Mouse (Mus musculus) forebrain, postnatal 0 days (tissue): ENCODE data around the gene Tm9sf1. TPM values are rescaled to one million over a fixed set of nuclear protein-coding genes. Genes with fewer than 3 reads are reported as not detected.

Source experiments
- ATAC-seq: fragments of 200-750 bp; cut with Nextera tagmentation; 2 replicates; pipeline ENCODE4 v1.8.0; 2017; ENCODE audit warnings: mild to moderate bottlenecking, moderate library complexity
- DNase-seq: peaks from one replicate; pipeline ENCODE4 v3.0.0-alpha.2; 2015
- H3K27ac ChIP-seq: fragments of 300-500 bp; sonication (generic); 2 replicates; pipeline ENCODE4 v1.5.1; 2014; ENCODE audit warnings: low read depth, mild to moderate bottlenecking, antibody characterized with exemption, low read length, moderate library complexity, mixed read lengths
- H3K27me3 ChIP-seq: fragments of 300-500 bp; sonication (generic); 2 replicates; pipeline ENCODE4 v1.6.1; 2014; ENCODE audit warnings: mild to moderate bottlenecking, low read length, mixed read lengths; ENCODE audit not compliant: insufficient read depth
- H3K36me3 ChIP-seq: fragments of 300-500 bp; sonication (generic); 2 replicates; pipeline ENCODE4 v1.6.1; 2014; ENCODE audit warnings: mild to moderate bottlenecking, moderate library complexity; ENCODE audit not compliant: insufficient read depth
- H3K4me1 ChIP-seq: fragments of 300-500 bp; sonication (generic); 2 replicates; pipeline ENCODE4 v1.6.1; 2014; ENCODE audit warnings: antibody characterized with exemption; ENCODE audit not compliant: insufficient read depth
- H3K4me2 ChIP-seq: fragments of 300-500 bp; sonication (generic); 2 replicates; pipeline ENCODE4 v1.6.1; 2014; ENCODE audit warnings: low read depth, mild to moderate bottlenecking, moderate library complexity
- H3K4me3 ChIP-seq: fragments of 300-500 bp; sonication (generic); 2 replicates; pipeline ENCODE4 v1.5.1; 2014; ENCODE audit warnings: low read depth, low read length, mixed read lengths
- H3K9ac ChIP-seq: fragments of 300-500 bp; sonication (generic); 2 replicates; pipeline ENCODE4 v1.6.1; 2014; ENCODE audit warnings: mild to moderate bottlenecking
- H3K9me3 ChIP-seq: fragments of 300-500 bp; sonication (generic); 2 replicates; pipeline ENCODE4 v1.6.1; 2016; ENCODE audit warnings: low read length
- CTCF ChIP-seq: sonication (generic); IDR thresholded peaks from 2 replicates; pipeline ENCODE4 v1.5.1; 2016; ENCODE audit warnings: antibody characterized with exemption, control low read depth, low read depth
- WGBS: fragments of 180-500 bp; shearing (Covaris S2); extraction: QIAGEN DNeasy Blood & Tissue Kit; methylation state at CpG from one replicate; pipeline ENCODE4 v1.1.7; 2014; 5-methylcytosine and 5-hydroxymethylcytosine counted together
- polyA plus RNA-seq: library from polyadenylated mRNA; unstranded; fragments of >200 nt; fragmentation: Nextera tagmentation; extraction: Ambion mirVana; gene quantifications from 2 replicates; pipeline ENCODE4 v1.2.1, GENCODE M21; 2015
- total RNA-seq: library from RNA; depleted of rRNA; stranded (reverse); fragments of >200 nt; gene quantifications from 2 replicates; pipeline ENCODE4 v1.2.3, GENCODE M21; 2014

Gene Tm9sf1
- total and polyA plus RNA-seq, 2 experiments from 2014 or later, result 33.4 to 48.4 TPM

DNA sequence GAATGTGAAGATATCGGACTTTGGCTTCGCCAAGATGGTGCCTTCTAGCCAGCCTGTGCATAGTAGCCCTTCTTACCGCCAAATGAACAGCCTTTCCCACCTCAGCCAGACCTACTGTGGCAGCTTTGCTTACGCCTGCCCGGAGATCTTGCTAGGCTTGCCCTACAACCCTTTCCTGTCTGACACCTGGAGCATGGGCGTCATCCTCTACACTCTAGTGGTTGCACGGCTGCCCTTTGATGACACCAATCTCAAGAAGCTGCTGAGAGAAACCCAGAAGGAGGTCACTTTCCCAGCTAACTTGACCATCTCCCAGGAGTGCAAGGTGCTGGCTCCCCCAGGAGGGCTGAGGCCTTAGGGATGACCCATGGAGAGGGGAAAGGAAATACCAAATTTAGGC, 7.9 kb upstream of the Tm9sf1 start:
- DNase-seq, result no peak
- TF ChIP-seq CTCF, result no peak
- H3K9me3 ChIP-seq, result no peaks in the 10 kb centered on the region
- no peak overlapping the region for H3K9ac ChIP-seq
- 91% methylated on average over 7 of the region's 7 CpGs for WGBS
- no peak overlapping the region for H3K4me3 ChIP-seq
- H3K4me1 ChIP-seq, result no peaks in the 10 kb centered on the region
- H3K27ac ChIP-seq, result no peak overlapping the region
- H3K36me3 ChIP-seq, result no peaks in the 10 kb centered on the region; the same call in 1 of the 2 replicates
- H3K4me2 ChIP-seq, result no peak overlapping the region
- ATAC-seq, result no peak
- no peaks in the 10 kb centered on the region for H3K27me3 ChIP-seq

DNA sequence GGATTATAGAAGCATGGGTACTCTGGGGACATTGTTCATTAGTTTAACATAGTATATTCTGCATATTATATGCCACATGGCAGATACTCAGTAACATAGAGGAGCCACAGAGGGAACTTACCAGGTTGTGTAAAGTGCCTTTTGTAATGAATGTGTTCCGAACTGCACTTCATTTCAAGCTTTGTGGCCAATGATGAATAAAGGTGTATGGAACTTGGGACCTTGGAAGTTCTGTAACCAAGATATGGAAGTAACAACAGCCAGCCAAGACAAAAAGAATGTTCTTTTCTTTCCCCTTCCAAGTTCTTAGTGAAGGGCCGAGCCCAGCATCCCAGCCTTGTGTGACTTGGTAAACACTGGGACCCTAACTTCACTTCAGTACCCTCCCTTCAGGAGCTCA, 6.3 kb upstream of the Tm9sf1 start, which contains the start of gene Tssk4:
Tssk4 (plus strand) TSS at position 301 of the 400 bp plus-strand sequence.
- H3K9ac ChIP-seq, result no peak within 1 kb of the TSS
- no peaks in the 10 kb centered on the region for H3K9me3 ChIP-seq
- TF ChIP-seq CTCF, result no peak
- ATAC-seq (no peak), DNase-seq (no peak)
- no peaks in the 10 kb centered on the region for H3K27me3 ChIP-seq
- 93% methylated on average over 2 of the region's 2 CpGs for WGBS
- no peaks in the 10 kb centered on the region; the same call in 1 of the 2 replicates for H3K36me3 ChIP-seq
- 0 out of 2 replicates have a peak, but pooled peaks cover under 1% of the 10 kb centered on the region for H3K4me1 ChIP-seq
- no peak within 1 kb of the TSS for H3K27ac ChIP-seq
- no peak within 1 kb of the TSS for H3K4me2 ChIP-seq
- H3K4me3 ChIP-seq, result no peak within 1 kb of the TSS

DNA sequence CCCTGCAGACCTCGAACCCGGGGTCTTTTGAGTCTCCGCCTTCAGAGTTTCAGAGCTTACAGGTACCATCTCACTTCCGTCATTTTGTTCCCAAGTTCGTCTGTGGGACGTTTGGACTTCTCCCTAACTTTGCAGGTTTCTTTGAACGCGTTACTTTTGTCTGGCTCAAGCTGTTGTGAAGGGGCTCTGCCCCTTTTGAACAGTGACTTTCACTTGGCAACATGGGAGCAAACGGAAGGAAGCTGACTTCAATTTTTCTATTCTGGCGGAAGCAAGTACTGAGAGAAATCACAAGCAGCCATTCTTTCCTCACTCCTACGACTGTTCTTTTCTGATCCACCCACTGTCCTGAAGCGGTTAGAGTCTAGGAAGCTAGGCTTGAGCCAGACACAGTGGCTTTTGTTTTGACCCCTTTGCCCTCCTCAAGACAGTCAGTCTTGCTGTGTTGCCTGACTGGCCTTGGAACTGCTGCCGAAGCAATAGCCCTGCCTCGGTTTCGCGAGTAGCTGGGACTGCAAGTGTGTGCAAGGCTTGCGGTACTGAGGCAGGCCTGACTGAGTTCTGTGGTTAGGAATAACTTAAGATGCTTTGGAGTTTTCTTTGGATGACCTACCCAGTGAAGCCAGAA, 769 bp upstream of the Tm9sf1 start:
- H3K27ac ChIP-seq, result no peak overlapping the region
- ATAC-seq, result no peak

DNA sequence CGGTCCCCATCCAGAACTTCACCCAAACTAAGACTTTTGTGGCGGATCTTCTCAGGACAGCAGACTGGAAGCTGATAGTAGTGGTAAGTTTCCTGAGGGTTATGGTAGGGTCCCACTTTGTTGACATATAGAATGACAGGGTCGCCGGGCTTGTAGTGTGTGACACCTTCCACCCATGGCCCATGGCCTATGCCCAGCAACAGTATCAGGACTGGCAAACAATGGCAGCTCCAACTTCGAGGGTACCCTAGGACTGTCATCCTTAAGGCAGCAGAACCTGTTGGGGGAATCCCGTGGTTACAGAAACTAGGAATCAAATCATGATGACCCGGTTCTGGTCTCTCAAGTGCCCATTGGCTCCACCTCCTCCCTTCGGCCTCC, 937 bp downstream of the Tm9sf1 start:
- ATAC-seq, result peak; percentile 14

More for the DNA sequence above, 769 bp upstream of the Tm9sf1 start:
- no peak for TF ChIP-seq CTCF
- peak overlapping the region; percentile 89 for H3K4me3 ChIP-seq
- H3K36me3 ChIP-seq, result peaks cover 16% of the 10 kb centered on the region
- no peaks in the 10 kb centered on the region for H3K27me3 ChIP-seq
- H3K4me1 ChIP-seq, result peaks cover 10% of the 10 kb centered on the region
- H3K9ac ChIP-seq, result peak overlapping the region; percentile 93
- DNase-seq, result no peak
- H3K9me3 ChIP-seq, result no peaks in the 10 kb centered on the region
- WGBS, result 29% methylated on average over 17 of the region's 17 CpGs
- peak overlapping the region; percentile 61 for H3K4me2 ChIP-seq

GRCm38 (mm10) chr14:55641291-55641690, 2.3 kb downstream of the Tm9sf1 start:
- ATAC-seq (no peak), DNase-seq (no peak)
- Histone ChIP-seq H3K27me3 (no peaks in the 10 kb centered on the region), H3K9me3 (no peaks in the 10 kb centered on the region), H3K4me3 (no peak overlapping the region), H3K36me3 (peaks cover 34% of the 10 kb centered on the region), H3K9ac (no peak overlapping the region), H3K27ac (no peak overlapping the region), H3K4me2 (no peak overlapping the region), H3K4me1 (peaks cover 10% of the 10 kb centered on the region)
- TF ChIP-seq CTCF, result no peak
- 97% methylated on average over 13 of the region's 13 CpGs for WGBS

More for the DNA sequence above, 937 bp downstream of the Tm9sf1 start:
- DNase-seq, result no peak
- Histone ChIP-seq H3K4me1 (peaks cover 10% of the 10 kb centered on the region), H3K27ac (peak overlapping the region; percentile 97), H3K4me3 (peak overlapping the region; percentile 89), H3K9me3 (no peaks in the 10 kb centered on the region), H3K27me3 (no peaks in the 10 kb centered on the region), H3K9ac (peak overlapping the region; percentile 93), H3K4me2 (peak overlapping the region; percentile 61), H3K36me3 (peaks cover 27% of the 10 kb centered on the region)
- no peak for TF ChIP-seq CTCF
- WGBS, result 21% methylated on average over 8 of the region's 8 CpGs

- peaks cover 34% of the 10 kb centered on the region for H3K36me3 ChIP-seq
- ATAC-seq (no peak), DNase-seq (no peak)
- no peak overlapping the region for H3K4me3 ChIP-seq
- no peak overlapping the region for H3K4me2 ChIP-seq
- H3K9ac ChIP-seq, result no peak overlapping the region
- H3K9me3 ChIP-seq, result no peaks in the 10 kb centered on the region
- no peak for TF ChIP-seq CTCF
- H3K4me1 ChIP-seq, result peaks cover 10% of the 10 kb centered on the region
- no peaks in the 10 kb centered on the region for H3K27me3 ChIP-seq
- H3K27ac ChIP-seq, result no peak overlapping the region
- WGBS, result 96% methylated on average over 14 of the region's 14 CpGs
Measured at GRCm38 (mm10) chr14:55640816-55641215, 2.8 kb downstream of the Tm9sf1 start.

DNA sequence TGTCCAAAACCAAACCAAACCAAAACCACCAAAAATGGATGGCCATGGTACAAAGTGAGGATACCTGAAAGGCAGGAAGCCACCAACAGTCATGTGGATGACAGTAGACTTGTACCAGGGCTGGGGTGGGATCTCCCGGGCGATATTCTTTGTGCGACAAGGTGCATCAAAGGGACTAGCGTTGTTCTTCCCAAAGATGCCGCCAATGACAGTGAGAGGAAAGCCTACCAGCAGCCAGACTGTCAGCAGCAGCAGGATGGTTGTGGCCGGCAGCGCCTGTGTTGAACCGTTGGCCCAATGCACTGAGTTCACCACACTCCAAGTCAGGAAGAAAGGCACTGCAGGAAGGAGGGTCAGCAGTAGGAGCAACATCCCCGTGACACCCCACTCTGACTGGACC, 5.8 kb downstream of the Tm9sf1 start, which contains the start of gene Gm49378:
Gm49378 (minus strand) TSS at position 101 of the 400 bp plus-strand sequence.
- no peaks in the 10 kb centered on the region for H3K9me3 ChIP-seq
- no peak within 1 kb of the TSS for H3K9ac ChIP-seq
- no peak within 1 kb of the TSS for H3K4me2 ChIP-seq
- no peaks in the 10 kb centered on the region for H3K27me3 ChIP-seq
- ATAC-seq (no peak), DNase-seq (no peak)
- H3K27ac ChIP-seq, result no peak within 1 kb of the TSS
- 95% methylated on average over 9 of the region's 9 CpGs for WGBS
- no peak within 1 kb of the TSS for H3K4me3 ChIP-seq
- no peaks in the 10 kb centered on the region for H3K4me1 ChIP-seq
- peaks cover 47% of the 10 kb centered on the region for H3K36me3 ChIP-seq
- no peak for TF ChIP-seq CTCF
